Mouse (Mus musculus) left cerebral cortex, postnatal 25 days (tissue): ENCODE measurements around the gene Mad1l1. TPM values are rescaled to one million over a fixed set of nuclear protein-coding genes. Genes with fewer than 3 reads are reported as not detected.
"Not testable (repeated sequence)": the region's sequence is repeated elsewhere in the genome, so short reads cannot be mapped to it uniquely, and the experiment has no call there.

Experiments
- DNase-seq, 2 experiments: peaks; one replicate each; pipeline ENCODE4 v3.0.0; 2022; ENCODE audit warnings: low spot score in 2 of 2, mixed read lengths in 1 of 2
- intact Hi-C: fragments of 180-260 bp; cut with DNase I; formaldehyde crosslinking; loops from one replicate; pipeline ENCODE4 v1.15.1; 2025
- total RNA-seq, 2 experiments: library from RNA; stranded (reverse); gene quantifications; 2 replicates each; pipeline ENCODE4 v1.2.3; 2021

Mad1l1 gene
- total RNA-seq, 2 experiments from 2014 or later, result 15.1 to 19.0 TPM

DNA sequence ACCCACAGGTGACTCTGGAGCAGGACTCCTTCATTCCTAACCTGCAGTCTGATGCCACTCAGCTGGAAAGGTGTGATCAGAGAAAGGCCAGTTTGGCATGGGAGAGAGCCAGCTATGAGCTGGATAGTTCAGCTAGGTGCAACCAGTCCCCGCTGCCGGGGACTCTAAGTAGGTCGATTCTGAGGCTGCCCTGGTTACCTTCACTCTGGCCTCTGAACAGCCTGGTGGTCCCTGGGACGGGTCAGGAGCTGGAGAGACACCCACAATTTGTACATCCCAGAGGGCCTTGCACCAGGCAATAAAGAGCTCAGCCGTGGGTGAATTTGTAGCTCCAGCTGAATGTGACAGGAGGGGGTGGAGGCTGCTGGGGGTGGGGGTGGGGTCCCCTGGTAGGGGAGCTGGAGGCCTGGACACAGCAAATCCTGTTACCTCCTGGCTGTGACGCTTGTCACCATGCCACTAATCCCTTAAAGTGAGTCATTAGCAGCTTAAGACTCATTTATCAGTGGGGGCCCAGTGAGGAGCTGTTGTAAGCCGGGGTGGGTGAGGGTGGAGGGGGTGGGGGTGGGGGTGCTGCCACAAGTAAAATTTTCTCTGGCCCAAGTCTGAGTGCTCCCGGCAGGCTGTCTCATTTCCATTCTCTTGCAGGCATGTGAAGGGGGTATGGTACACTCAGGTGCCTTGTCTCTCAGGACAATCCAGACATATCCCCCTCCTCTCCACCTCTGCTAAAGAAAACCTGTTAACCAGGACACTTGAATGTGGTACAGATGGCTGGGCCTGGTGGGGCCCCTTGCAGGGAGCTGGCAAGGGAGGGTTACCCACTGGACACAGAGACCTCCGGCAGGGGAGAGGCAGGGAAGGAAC is 313.5 kb downstream of the Mad1l1 start:
- intact Hi-C loops, result no loop called here
- no peak for DNase-seq

DNA sequence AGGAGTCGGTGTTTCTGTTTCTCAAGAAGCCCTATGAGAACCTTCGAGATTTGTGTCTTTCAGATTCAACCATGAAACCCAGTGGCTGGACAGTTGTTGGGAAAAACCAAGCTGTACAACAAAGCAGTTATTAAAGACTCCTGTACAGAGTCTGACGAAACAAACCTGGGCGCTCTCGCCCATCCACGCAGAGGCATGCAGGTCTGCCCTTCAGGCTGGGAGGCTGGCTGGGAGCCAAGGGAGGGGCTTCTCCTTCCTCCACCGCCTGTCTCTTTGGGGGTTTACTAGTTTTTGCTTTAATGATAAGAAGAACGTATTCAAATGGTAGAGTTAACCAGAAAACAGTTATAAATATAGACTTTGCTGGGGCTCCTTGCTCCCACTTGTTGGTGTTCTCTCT is 314.5 kb downstream of the Mad1l1 start:
- intact Hi-C loops, result no loop called here
- no peak for DNase-seq

DNA sequence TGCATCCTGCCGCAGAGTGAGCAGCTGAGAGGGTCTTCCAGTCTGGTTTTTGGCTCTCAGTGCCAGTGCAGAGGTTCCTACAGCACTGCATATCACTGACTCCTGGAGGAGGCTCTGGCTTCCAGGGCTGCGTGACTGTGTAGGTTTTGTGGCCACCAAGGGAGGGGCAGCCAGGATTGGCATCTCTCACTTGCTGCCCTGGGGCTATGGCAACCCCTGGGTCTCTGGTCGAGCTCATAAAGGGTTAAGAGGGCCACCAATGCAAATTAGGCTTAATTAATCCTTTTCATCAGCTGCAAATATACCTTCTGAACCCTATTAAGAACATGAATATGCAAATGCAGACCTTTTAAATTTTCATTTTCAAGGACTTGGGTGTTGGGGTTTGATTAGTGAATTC is 318.8 kb downstream of the Mad1l1 start:
- intact Hi-C loops, result no loop called here
- DNase-seq, result no peak

DNA sequence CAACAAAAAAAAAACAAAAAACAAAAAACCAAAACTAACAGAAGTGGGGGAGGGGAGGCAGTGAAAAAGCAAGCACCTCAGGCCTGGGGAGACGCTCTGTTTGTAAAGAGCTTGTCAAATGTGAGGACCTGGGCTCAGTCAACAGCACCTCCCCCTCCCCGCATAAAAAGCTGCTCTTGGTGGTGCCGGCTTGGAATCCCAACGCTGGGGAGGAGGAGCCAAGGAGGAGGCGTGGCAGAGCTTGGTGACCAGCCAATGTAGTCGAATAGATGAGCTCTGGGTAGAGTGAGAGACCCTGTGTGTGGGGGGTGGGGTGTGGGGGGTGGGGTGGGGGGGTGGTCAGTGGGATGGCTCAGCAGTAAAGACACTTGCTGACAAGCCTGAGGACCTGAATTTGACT is 322.4 kb downstream of the Mad1l1 start:
- intact Hi-C loops, result no loop called here
- no peak for DNase-seq

DNA sequence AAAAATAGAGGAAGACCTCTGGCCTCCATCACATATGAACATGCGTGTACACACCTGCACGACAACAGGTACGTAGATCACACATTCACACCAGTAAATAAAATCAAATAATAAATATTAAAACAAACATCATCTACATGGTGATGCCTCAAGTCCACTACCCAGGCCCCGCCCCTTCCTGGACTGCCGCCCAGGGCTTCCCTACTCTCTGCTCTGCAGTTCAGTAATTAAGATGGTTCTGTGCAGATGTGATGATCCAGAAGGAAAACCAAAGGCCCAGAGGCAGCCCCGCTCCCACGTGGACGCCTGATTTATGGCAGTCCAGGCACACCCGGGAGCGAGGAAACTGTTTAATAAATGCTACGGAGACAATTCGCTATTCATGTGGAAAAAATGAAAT is 323.0 kb downstream of the Mad1l1 start:
- DNase-seq, intact Hi-C loops: not testable (repeated sequence)

DNA sequence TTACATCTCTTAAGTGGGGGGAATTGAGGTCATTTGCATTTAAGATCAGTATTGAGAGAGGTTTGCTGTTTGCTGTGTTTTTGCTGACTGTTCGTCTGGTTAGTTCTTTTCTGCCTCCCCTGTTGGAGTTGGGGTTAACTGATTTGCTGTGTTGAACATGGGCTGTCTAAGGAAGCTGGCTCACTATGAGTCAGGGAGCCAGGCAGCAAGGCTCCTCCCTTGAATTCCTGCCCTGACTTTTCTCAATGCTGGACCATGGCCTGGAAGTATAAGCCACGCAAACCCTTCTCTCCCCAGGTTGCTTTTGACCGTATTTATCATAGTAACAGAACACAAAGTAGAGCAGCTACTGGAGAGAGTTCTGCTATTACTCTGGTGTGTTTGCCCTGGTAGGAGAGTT is 329.8 kb downstream of the Mad1l1 start:
- DNase-seq, result no peak
- intact Hi-C loops, result no loop called here

DNA sequence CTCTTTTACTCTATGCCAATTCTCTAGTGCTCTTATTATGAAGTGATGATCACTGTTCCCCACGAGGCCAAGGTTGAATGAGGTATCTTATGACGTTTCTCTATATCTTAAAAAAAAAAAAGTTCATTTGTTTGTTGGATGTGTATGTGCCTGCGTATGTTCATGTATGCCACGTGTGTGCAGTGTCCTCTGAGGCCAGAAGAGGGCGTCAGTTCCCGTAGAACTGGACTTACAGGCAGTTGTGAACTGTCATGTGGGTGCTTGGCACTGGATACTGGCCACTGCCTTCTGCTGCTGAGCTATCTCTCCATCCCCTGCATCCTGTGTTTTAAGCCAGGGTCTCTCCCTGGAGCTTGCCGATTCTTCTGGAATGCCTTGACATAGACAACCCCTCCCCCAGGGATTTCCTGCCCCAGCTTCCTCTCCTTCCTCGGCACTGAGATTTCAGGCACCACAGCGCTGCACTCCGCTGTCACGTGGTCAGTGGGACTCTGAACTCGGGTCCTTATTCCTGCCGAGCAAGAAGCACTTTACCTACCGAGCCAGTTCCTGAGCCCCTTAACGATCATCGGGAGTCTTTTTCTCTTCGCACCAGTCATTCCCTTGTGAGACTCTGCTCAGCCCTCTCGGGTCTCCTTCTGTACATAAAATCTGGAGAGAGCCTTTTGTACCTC is 336.1 kb downstream of the Mad1l1 start:
- intact Hi-C loops, result no loop called here
- no peak for DNase-seq

DNA sequence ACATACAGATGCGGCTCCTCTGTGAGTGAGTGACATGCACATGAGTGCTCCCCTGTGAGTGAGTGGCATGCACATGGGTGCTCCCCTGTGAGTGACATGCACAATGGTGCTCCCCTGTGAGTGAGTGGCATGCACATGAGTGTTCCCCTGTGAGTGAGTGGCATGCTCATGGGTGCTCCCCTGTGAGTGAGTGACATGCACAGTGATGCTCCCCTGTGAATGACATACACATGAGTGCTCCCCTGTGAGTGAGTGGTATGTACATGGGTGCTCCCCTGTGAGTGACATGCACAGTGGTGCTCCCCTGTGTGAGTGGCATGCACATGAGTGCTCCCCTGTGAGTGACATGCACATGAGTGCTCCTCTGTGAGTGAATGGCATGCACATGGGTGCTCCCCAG is 339.4 kb downstream of the Mad1l1 start:
- intact Hi-C loops, result no loop called here
- no peak for DNase-seq

DNA sequence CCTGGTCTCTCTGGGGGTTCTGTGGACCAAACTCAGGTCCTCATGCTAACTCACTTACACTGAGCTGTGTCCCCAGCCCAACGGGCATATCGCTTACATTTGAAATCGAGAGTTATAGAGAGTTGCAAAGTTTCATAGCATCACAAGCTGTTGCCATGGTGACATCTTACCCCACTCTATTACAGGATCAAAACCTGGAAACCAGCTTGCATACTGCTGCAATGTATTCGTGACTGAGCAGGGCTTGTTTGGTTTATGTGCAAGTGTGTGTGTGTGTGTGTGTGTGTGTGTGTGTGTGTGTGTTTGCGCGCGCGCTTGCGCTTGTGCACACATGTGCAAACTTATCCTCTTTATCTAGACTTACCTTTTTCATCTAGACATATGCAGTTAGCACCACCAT is 342.0 kb downstream of the Mad1l1 start:
- DNase-seq, result peak; percentile 52 to 75
- intact Hi-C loops, result no loop called here

DNA sequence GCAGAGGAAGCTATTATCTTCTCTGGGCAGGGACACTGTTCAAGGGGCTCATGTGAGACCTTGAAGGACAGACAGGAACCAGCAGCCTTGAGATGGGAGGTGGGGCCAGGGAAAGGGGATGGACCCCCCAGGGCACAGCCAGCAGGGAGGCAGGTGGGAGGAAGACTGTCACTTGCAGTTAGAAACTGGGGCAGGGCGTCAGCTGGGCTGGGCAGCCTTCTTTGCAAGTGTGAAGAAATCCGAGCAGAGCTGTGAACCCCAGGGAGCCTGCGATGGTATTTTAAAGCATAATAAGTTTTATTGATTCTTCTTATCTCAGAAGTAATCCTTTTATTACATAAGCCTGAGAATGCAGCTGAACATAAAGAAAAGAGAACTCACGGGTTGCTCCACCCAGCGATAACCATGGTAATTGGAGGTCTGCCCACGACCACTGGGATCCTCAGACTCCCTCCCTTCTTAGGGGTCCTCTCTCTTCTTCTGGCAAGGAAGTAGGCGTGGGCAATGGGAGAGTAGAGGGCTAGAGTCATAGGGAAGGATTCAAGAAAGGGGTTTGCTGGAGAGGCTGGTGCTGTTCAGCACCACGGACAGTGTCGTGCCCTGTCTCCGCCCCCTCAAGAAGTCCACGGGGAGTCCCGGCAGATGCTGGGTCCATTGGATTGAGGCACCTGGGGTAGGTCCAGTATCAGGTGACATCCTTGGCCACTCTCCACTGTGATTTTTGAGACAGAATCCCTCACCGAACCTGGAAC is 342.7 kb downstream of the Mad1l1 start:
- peak in 1 of 2 experiments; percentile 45 for DNase-seq
- intact Hi-C loops, result no loop called here

DNA sequence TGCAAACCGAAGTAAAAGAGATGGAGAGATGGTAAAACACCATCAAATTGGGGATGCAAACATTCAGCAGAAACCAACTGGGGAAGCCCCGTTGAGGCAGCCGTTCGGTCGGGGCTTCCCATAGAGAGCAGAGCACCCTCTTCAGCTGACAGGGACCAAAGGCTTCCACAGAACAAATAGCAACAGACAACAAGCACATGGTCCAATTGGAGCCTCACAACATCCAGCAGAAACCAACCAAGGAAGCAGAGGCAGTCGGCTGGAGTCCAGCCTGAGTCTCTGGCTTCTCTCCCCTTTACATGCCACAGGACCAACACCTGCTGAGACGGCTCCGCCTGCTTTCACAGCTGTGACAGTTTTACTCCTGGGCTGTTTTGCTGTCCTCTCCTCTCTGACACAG is 343.9 kb downstream of the Mad1l1 start:
- no peak for DNase-seq
- intact Hi-C loops, result no loop called here

DNA sequence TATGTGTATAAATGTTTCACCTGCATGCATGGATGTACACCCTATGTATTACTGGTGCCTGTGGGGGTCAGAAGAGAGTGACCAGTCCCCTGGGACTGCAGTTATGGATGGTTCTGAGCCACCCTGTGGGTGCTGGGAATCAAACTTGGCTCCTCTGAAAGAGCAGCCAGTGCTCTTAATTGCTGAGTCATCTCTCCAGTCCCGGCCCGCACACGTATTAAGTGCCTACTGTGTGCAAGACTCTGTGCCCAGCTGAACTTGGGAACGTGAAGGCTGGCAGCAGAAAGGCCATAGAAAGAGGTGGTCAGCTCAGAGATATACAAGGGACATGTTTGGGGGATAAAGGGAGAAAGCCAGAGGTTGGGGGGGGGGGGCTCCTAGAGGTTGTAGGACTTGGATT is 344.8 kb downstream of the Mad1l1 start:
- intact Hi-C loops, result no loop called here
- no peak for DNase-seq

DNA sequence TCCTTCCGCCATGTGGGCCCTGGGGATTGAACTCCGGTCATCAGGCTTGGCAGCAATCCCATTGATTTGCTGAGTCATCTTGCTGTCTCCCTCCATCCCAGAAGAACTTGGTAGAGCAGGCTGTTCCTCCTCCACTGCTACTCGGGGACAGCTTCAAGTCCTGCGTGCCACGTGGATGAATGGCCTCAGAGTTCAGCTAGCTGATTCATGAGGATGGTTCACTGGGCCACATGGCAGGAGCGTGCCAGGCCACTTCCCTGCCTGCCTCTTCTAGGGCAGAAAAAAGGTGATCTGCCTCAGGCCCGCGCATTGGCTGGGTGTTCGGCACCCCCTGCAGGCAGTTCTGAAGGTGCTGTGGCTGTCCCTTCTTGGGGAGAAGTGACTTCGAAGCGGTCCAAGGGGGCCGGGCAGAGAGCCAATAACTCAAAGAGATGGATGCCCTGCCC is 351.1 kb downstream of the Mad1l1 start:
- intact Hi-C loops, result no loop called here
- DNase-seq, result peak in 1 of 2 experiments; percentile 28

DNA sequence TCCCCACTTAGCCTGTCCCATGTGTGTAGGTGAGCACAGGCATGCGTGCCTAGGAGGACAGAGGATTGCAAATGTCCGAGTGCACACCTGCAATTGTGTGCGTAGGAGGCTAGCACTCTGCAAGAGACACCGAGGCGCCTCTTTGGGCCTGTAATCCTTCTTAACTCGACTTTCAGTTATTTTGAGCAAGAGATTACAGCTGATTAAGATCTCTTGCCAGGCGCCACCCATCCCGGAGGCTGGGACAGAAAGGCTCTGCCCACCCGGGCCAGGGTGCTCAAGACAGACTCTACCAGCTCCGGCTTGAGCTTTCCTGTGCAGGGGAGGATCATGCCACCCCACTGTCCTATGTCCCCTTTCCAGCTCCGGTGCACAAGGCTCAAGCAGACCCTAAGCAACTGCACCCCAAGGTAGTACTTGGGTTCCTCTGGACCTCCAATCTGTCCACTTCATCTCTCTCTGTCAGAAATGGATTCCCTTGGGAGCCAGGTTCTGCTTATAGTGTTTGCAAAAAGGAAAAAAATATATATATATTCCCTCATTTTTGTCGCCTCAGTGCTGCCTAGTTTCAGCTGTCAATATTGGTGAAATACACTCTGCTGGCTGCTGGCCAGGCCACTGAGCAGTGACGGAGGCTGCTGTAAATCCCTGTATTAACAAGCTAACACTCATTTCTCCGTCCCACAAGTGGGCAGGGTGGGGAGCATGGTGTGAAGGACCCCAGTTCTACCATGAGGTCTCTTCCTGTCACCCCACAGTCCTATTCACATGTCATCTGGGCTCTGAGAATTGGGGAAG is 352.0 kb downstream of the Mad1l1 start:
- no peak for DNase-seq

DNA sequence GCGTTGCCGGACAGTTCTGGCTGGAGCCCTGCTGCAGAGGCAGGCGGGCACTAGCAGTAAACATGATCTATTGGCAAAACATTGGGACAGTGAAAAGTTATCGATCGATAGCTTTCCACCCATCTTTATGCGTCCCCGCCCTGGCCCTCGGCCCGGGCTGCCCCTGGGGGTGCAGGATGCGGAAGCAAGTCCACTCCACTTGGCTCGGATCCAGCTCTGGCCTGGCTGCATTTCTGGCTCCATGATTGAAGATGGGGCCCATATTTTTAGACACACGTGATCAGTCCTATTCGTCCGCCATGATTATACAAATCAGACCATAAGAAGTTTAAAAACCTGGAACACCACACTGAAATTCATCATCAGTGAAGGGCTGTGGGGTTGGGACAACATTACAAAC is 355.8 kb downstream of the Mad1l1 start:
- intact Hi-C loops, result no loop called here
- DNase-seq, result no peak

More for the DNA sequence above, 352.0 kb downstream of the Mad1l1 start:
- intact Hi-C loops, result no loop called here

DNA sequence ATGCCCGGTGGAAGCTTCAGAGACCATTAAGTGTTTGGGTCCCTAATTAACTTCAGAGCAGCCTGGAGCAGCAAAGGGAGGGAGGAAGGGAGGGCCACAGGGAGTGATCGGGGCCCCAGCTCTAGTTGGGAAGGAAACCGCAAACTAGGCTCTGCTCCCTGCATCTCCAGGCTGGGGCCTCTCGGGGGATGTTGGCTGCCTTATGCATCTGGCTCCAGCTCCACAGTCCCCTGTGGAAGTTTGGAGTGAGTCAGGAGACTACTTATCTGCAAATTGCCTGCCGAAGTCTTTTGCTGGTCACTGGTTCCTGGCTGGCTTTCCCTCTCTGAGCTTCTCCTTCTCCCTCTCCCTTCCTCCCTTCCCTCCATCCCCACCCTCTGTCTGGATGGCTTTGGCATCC is 357.0 kb downstream of the Mad1l1 start:
- intact Hi-C loops, result no loop called here
- DNase-seq, result no peak

DNA sequence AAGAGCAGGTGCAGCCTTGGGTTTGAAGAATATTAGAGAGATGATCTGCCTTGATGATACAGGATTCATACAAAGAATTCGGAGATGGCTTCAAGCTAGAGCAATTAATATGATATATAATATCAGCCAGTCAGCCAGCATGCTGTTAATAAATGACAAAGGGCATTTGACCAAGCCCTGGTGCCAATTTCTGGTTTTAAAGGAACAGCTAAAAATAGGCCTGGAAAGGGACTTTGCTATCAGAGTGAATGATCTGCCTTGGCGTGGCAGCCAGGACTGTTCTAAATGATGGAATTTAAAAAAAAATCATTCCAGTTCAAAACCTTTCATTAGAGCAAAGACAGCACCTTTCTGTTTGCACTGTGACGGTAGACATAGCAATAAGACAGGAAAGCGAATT is 361.6 kb downstream of the Mad1l1 start:
- intact Hi-C loops, result no loop called here
- no peak for DNase-seq
